Mouse (Mus musculus): Measurements from ENCODE around the gene Spata2l. TPM values are rescaled to one million over a fixed set of nuclear protein-coding genes. Genes with fewer than 3 reads are reported as not detected.
"Not testable (repeated sequence)": the region's sequence is repeated elsewhere in the genome, so short reads cannot be mapped to it uniquely, and the experiment has no call there.

The Spata2l gene
- polyA plus RNA-seq, 1 experiment = 8.3 TPM

DNA sequence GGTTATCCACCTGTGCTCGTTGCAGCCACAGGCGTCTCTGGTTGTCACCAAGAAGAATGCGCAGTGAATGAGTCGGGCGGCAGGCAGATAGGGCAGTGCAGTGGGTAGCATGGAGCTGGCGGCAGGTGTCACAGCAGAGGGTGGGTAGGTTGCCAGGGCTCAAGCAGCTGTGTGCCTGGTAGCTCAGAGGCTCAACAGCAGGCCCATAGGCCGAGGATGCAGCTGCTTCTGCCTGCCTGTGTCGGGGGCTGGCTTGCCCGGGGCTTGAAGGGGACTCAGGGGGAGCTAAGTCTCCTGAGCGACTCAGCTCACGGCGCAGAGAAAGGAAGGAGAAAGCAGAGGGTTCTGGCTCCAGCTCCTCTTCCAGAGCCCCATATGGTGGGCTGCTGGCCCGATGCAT is 2.7 kb downstream of the Spata2l start:
- 65% methylated on average over 13 of the region's 13 CpGs for WGBS
- no peak for DNase-seq
- no peak for TF ChIP-seq POLR2A (IDR thresholded peaks at IDR 0.05; ENCODE audit: borderline replicate concordance, extremely low read depth, low read depth, low read length)
- TF ChIP-seq CTCF (IDR thresholded peaks at IDR 0.05; ENCODE audit: insufficient read depth, low read length) = no peak
- Histone ChIP-seq H3K4me3 (replicated peaks; ENCODE audit: extremely low read depth, low read depth, low read length) (no peak overlapping the region), H3K4me1 (ENCODE audit: control insufficient read depth, insufficient read depth, low read length) (peaks cover 7% of the 10 kb centered on the region; the same call in 1 of the 2 replicates)

DNA sequence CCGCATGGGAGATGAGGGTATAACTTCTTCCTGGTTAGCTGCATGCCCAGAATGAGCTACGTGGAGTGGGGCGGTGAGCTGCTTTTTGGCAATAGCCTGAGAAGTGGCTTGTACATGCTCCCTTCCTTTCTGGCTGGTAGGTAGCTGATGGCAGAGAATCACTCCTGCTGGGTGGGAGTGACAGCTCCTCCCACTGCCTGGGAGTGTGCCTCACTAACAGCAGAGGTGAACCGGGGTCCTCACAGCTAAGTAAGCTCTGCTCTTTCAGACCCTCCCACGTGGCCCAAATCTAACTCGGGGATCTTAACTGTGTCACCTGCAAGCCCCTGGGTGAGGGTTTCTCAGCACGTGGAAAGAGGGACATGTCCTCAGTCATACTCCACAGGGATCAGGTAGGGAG is 3.5 kb downstream of the Spata2l start:
- Histone ChIP-seq H3K4me3 (replicated peaks; ENCODE audit: extremely low read depth, low read depth, low read length) (no peak overlapping the region), H3K4me1 (ENCODE audit: control insufficient read depth, insufficient read depth, low read length) (peaks cover 7% of the 10 kb centered on the region; the same call in 1 of the 2 replicates)
- WGBS = 40% methylated on average over 7 of the region's 7 CpGs
- no peak for DNase-seq
- TF ChIP-seq CTCF (IDR thresholded peaks at IDR 0.05; ENCODE audit: insufficient read depth, low read length) = no peak
- TF ChIP-seq POLR2A (IDR thresholded peaks at IDR 0.05; ENCODE audit: borderline replicate concordance, extremely low read depth, low read depth, low read length) = no peak

DNA sequence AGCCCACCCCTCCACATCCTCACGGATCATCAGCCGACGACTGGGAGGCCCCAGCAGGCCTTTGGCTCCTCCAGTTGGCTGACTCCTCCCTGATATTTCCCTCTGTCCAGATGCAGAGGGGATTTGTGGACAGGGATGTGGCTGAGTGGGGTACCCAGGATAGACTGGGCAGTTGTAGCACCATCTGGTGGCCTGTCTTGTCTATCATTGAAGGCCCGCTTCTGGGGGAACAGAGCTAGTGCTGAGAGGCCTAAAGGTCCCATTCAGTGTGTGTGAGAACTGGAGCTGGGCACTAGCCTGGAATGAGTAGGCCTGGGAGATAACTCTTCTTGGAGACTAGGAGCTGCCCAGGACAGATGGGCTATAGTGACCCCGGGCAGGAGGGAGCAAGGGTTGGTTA is 4.3 kb downstream of the Spata2l start:
- 60% methylated on average over 5 of the region's 5 CpGs for WGBS
- no peak for DNase-seq
- H3K4me1 ChIP-seq (ENCODE audit: control insufficient read depth, insufficient read depth, low read length) = peaks cover 7% of the 10 kb centered on the region; the same call in 1 of the 2 replicates

DNA sequence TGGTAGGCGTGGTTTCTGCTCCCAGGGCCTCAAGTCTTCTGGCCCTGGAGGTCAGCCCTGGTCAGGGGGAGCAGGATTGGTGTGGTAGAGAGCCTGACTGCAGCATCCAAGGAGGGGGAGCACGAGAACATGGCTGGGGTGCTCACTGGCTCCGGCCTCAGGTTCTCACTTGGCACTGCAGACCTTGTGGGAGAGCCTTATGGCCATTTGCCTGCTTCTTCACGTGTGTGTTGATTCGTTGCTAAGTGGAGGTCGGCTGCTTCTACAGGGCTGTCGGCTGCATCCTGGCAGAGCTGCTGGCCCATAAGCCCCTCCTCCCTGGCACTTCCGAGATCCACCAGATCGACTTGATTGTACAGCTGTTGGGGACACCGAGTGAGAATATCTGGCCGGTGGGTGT is 5.7 kb downstream of the Spata2l start:
- not testable (repeated sequence) for H3K4me1 ChIP-seq (ENCODE audit: control insufficient read depth, insufficient read depth, low read length); H3K4me3 ChIP-seq (replicated peaks; ENCODE audit: extremely low read depth, low read depth, low read length); DNase-seq
- 84% methylated on average over 11 of the region's 11 CpGs for WGBS

More for the DNA sequence above, 4.3 kb downstream of the Spata2l start:
- TF ChIP-seq CTCF (IDR thresholded peaks at IDR 0.05; ENCODE audit: insufficient read depth, low read length) = no peak
- no peak for TF ChIP-seq POLR2A (IDR thresholded peaks at IDR 0.05; ENCODE audit: borderline replicate concordance, extremely low read depth, low read depth, low read length)
- H3K4me3 ChIP-seq (replicated peaks; ENCODE audit: extremely low read depth, low read depth, low read length) = no peak overlapping the region

DNA sequence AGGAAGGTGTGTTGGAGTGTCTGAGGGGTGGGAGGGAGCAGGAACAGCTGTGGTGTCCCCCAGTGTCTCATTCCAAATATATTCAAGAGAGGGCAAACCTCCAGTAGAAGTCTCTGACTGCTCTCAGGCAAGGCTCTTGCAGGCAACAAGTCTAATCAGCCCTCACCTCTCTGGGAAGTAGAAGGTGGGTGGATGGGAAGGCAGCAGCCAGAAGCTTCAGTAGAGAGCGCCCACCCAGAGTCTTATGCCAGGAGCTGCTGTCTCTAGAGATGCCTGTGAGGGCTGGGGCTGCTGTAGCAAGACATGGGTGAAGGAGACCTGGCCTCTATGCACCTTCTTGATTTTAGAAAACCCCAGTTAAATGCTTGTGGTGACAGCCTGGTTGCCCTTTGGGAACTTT is 7.6 kb downstream of the Spata2l start:
- TF ChIP-seq POLR2A (IDR thresholded peaks at IDR 0.05; ENCODE audit: borderline replicate concordance, extremely low read depth, low read depth, low read length) = no peak
- TF ChIP-seq CTCF (IDR thresholded peaks at IDR 0.05; ENCODE audit: insufficient read depth, low read length) = no peak
- no peak for DNase-seq
- WGBS = 100% methylated on average over 1 of the region's 1 CpGs
- no peak overlapping the region for H3K4me3 ChIP-seq (replicated peaks; ENCODE audit: extremely low read depth, low read depth, low read length)
- peaks cover 3% of the 10 kb centered on the region; the same call in 1 of the 2 replicates for H3K4me1 ChIP-seq (ENCODE audit: control insufficient read depth, insufficient read depth, low read length)

DNA sequence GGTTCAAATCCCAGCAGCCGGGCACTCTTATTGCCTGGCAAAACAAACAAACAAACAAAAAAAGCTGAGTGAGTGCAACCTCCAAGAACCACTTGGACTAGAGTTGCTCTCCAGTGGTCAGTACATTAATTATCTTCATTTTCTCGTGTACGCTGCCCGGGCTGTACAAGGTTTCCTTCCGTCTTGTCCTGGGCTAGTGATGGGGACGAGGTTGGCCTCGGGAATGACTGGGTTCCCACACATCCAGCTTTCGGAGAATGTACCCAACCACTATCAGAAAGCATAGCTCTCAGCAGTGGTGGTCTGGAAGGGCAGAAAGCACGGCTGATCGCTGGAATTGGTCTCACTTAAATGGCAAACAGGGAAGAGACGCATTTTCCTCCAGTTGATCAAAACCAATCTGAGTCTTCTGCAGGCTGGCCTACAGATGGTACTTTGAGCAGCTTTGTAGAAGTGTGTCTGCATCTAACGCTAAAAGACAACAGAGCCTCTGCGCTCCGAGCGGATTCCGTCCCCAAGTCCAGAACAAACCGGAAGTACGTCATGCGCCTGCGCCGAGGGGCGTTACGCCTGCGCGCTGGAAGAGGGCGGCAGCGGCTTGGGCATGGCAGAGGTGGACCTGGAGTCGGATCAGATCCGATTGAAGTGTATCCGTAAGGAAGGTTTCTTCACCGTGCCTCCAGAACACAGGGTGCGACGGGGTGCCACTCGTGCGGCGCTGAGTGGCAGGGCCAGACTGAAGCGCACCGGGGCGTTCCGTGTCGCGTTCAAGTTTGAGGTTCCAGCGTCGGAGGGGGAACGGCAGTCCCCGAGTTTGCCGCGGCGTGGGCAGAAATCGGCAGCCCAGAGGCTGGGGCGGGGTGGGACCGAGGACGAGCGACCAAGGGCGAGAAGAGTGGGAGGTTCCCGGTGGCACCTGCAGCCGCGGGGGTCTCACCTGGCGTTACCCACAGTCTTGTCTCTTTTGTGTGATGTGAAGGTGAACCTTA is 11.5 kb downstream of the Spata2l start, which contains the start of gene Cdk10:
Gene Cdk10 (plus strand): TSS at position 565 of the 989 bp plus-strand sequence.
- H3K4me3 ChIP-seq (replicated peaks; ENCODE audit: extremely low read depth, low read depth, low read length) = peak within 1 kb of the TSS; percentile 94
- peak; percentile 98 for TF ChIP-seq POLR2A (IDR thresholded peaks at IDR 0.05; ENCODE audit: borderline replicate concordance, extremely low read depth, low read depth, low read length)
- TF ChIP-seq CTCF (IDR thresholded peaks at IDR 0.05; ENCODE audit: insufficient read depth, low read length) = no peak
- WGBS = 2% methylated on average over 59 of the region's 59 CpGs
- peak; percentile 94 for DNase-seq
- peaks cover 3% of the 10 kb centered on the region; the same call in 1 of the 2 replicates for H3K4me1 ChIP-seq (ENCODE audit: control insufficient read depth, insufficient read depth, low read length)

DNA sequence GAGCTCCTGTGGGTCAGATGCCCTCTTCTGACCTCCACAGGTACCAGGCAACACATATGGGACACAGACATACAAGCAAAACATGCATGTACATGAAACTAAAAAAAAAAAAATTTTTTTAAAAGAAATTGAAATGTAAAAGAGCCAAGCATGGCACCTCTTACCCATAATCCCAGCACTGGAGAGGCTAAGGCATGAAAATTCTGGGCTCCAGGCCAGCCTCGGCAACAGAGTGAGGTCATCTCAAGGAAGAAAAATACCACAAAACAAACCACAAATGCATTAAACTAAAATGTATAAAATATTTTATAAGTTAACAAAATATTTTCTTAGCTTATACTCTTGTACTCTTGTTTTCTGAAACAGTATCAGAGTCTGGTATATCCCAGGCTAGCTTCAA is 15.1 kb downstream of the Spata2l start:
- H3K4me3 ChIP-seq (replicated peaks; ENCODE audit: extremely low read depth, low read depth, low read length) = no peak overlapping the region
- TF ChIP-seq CTCF (IDR thresholded peaks at IDR 0.05; ENCODE audit: insufficient read depth, low read length) = no peak
- TF ChIP-seq POLR2A (IDR thresholded peaks at IDR 0.05; ENCODE audit: borderline replicate concordance, extremely low read depth, low read depth, low read length) = no peak
- WGBS = 37% methylated on average over 1 of the region's 1 CpGs
- peaks cover 3% of the 10 kb centered on the region; the same call in 1 of the 2 replicates for H3K4me1 ChIP-seq (ENCODE audit: control insufficient read depth, insufficient read depth, low read length)
- DNase-seq = no peak

DNA sequence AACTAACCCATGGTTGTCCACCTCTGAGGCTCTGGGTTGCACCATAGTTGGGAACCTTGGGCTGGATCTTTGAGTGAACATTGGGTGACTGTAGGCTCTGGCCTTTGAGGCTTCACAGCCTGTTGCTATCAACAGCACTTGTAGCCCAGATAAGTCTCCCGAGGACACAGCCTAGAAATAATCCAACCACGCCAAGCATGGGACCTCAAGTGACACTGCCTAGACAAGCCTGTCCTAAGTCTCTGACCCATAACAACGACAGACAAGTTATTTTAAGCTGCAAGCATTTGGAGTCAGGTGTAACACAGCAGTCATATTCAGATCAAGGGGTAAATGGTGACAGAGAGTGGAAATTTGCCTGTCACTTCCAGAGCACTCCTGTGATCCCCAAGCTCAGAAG is 20.6 kb downstream of the Spata2l start:
- no peak for DNase-seq
- no peak for TF ChIP-seq CTCF (IDR thresholded peaks at IDR 0.05; ENCODE audit: insufficient read depth, low read length)
- TF ChIP-seq POLR2A (IDR thresholded peaks at IDR 0.05; ENCODE audit: borderline replicate concordance, extremely low read depth, low read depth, low read length) = no peak
- 0 out of 2 replicates have a peak, but pooled peaks cover 2% of the 10 kb centered on the region for H3K4me1 ChIP-seq (ENCODE audit: control insufficient read depth, insufficient read depth, low read length)
- no peak overlapping the region for H3K4me3 ChIP-seq (replicated peaks; ENCODE audit: extremely low read depth, low read depth, low read length)
- 63% methylated on average over 3 of the region's 3 CpGs for WGBS

DNA sequence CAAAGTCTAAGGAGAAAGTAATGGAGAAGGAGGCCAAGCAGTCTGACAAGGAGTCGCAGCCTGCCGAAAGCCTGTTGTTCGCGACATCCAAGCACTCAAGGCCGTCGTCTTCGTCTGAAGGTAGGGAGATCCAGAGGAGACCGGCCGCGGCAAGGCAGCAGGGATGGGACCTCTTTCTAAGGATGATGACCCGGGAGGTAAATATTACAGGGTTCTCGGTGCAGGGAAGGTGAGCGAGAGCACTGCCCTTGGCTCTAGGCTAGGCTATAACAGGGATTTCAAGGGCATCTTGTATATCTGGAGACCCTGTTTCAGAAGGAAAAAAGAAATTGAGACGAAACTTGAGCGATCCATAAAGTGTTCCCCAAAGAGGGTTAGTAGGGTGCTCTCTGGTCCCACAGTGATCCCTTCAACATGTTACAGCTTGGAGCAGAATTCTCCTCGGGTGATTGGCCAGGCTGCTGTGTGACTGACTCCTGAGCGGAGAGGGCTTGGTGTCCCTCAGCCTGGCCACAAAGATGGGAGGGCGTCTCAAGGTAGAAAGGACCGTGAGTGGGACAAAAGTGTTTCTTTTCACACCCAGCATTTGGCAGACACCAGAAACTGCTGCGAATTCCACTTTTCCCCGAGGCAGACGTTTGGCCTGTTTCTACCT is 22.8 kb downstream of the Spata2l start:
- Histone ChIP-seq H3K4me3 (replicated peaks; ENCODE audit: extremely low read depth, low read depth, low read length) (peak overlapping the region; percentile 89), H3K4me1 (ENCODE audit: control insufficient read depth, insufficient read depth, low read length) (0 out of 2 replicates have a peak, but pooled peaks cover 2% of the 10 kb centered on the region)
- WGBS = 16% methylated on average over 22 of the region's 22 CpGs
- DNase-seq = no peak
- no peak for TF ChIP-seq CTCF (IDR thresholded peaks at IDR 0.05; ENCODE audit: insufficient read depth, low read length)
- no peak for TF ChIP-seq POLR2A (IDR thresholded peaks at IDR 0.05; ENCODE audit: borderline replicate concordance, extremely low read depth, low read depth, low read length)
